Mouse (Mus musculus) spleen, adult 2 months (tissue): Measurements from ENCODE around the gene Tns1.

ENCODE experiments used
- CTCF ChIP-seq: fragments of 200-500 bp; IDR thresholded peaks from 2 replicates; pipeline ENCODE4 v1.5.1; 2011; ENCODE audit warnings: mild to moderate bottlenecking, inconsistent platforms; ENCODE audit not compliant: insufficient read depth, insufficient read length, insufficient replicate concordance; ENCODE audit errors: extremely low read depth
- POLR2A ChIP-seq: fragments of 200-500 bp; IDR thresholded peaks from 2 replicates; pipeline ENCODE4 v1.6.1; 2011; ENCODE audit warnings: low read depth, low read length, inconsistent platforms

DNA sequence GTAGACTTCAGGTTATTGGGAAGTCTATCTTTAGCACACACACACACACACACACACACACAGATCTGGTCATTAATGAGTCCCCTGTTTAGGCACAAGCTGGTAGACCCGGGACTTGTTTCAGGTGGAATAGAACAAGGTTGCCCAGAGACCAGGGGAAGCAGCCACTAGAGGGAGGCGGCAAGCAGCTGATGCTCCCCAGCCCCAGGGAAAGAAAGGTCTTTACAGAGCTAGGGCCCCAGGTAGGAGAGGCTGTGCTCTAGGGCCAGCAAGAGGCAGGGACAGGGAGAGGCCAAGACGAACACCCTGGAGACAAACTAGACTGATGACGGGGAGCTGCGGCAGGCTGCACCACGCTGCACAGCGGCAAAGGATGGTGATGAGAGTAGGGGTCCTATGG is 198.0 kb downstream of the Tns1 start:
- peak; percentile 24; the same call in 1 of the 2 replicates for TF ChIP-seq CTCF
- no peak for TF ChIP-seq POLR2A
